Mouse (Mus musculus) lung, postnatal 10 days (tissue): Measurements from ENCODE around the gene Gm21972.

Experiments
- DNase-seq: peaks from one replicate; pipeline ENCODE4 v3.0.0; 2021

The Gm21972 gene

DNA sequence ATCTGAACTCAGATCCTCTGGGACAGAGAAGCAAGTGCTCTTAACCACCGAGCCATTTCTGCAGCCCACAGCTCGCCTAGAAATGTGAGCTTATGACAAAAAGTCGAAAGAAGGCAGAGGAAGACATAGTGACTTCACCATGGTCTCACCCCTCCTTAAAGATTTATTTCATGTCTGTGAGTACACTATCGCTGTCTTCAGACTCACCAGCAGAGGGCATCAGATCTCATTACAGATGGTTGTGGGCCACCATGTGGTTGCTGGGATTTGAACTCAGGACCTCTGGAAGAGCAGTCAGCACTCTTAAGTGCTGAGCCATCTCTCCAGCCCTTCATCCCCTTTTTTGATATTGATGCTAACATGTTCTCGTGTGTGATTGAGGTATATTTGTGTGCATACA lies 41.2 kb downstream of the Gm21972 start:
- no peak for DNase-seq

DNA sequence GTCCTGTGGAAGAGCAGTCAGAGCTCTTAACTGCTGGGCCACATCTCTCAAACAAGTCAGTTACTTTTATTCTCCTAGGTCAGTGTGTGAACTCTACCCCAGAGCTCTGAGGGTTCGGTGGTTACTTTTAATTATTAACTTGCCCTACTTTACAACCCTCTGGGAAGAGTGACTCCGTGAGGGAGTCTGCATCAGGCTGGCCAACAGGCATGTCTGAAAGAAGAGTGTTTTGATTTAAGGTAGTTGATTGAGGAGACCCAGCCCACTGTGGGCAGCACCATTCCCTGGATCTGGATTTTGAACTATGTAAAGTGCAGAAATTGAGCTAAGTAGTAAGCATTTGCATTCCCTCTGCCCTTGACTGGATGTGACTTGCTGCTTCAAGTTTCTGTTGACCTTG lies 42.6 kb downstream of the Gm21972 start:
- DNase-seq: no peak

DNA sequence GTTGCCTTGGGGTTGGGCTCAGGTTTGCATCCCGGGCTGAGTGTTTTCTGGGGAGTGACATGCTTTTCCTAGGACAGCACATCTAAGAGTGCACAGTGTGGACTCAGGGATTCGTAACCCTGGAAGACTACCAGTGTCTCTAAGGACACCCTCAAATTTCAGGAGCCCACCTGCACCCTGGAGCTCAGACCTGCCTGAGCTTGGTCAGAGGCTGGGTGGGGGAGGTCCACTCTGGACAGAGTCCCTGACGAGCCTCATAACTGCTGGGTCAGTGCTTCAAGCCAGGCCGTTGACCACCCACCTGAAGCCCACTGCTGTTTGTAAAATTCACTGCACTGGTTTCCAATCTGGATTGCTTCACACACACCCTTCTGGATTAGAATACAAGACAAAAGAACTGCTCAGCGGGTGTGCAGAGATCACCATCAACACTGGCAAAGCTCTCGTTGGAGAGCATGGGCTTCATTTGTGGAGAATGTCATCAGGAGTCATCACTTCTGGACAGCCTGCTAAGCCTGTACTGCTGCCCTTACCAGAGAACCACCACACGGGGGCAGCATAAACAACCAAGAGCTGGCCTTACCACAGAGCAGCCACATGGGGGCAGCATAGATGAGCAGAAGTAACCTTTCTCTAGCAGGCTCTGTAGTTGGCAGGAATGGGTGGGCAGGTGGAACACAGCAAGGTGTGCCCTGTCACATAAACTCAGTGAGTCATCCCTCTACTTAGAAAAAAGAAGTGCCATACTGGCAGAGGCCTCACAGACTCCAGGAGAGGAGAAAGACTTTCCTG lies 45.2 kb downstream of the Gm21972 start:
- peak; percentile 82 for DNase-seq

DNA sequence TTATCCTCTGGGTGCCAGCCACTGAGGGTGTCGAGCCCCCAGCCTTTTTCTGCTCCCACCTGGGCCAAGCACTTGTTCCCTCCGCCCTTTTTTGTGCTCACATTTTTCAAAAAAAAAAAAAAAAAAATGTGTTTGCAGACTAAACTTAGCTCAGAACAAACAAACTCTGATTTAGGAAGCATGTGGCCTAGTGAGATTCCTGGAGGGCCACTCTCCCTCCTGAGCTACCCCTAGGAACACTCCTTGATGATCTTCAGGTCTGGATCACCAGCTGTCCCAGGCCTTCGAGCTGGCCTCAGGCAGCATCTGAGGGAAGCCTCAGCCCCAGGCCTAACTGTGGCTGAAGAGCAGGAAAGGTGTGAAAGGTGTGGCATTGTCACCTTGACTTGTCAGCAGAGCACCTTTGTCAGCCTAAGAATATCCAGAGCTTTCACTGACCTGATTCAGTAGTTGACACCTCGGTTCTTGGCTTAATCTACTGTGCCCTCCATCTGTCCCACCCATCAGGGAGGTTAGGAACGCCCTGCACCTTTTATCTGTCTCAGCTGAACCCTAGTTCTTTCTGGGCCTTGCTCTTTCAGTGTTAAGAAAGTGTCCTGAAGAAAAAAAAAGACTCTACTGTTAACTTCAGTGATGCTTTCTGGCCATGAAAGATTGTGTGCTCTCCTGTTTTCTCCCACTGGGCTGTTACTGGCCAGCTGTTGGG lies 48.7 kb downstream of the Gm21972 start:
- no peak for DNase-seq

DNA sequence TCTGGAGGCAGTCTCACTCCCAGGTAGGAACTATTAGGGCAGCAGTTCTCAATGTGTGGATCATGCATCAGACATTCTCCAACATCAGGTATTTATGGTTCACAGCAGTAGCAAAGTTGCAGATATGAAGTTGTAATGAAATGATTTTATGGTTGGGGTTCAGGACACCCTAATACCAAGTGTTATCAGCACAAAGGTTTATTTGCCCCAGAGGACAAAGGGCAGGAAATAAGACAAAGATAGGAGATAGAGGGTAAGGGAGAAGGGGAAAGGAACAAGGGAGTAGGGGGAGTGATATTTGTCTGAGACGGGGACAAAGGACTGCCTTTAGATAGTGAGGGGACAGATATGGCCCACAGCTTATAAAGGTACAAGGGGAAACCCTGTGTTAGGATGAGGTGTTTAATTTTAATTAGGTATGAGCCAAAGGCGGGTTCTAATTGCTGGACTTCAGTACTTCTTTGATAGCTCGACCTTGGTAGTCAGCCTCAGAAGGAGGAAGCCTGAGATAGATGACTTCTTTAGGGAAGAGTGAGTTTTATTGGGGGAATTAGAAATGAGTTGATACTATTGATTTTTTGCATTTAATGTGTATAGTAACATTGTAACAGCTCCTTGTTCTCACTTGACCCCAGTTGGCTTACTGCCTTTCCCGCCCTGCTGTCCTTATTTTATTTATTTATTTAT lies 50.3 kb downstream of the Gm21972 start:
- no peak for DNase-seq

DNA sequence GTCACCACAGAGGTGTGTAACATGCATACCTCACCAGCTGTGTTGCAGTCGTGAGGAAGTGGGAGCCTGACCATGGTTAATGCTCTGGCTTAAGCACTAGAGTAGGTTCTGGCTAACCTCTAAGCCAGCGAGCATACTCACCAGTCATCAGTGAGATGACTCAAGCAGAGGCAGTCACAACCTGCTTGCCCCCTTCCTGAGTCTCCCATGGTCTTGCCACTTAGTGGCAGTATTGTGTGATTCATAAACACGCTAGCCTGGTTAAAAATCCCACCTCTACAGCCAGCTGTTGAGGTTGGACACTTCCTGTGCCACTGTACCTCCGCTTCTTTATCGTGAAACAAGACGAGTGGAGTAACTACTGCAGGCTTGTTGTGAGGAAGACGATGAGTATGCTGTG lies 53.3 kb downstream of the Gm21972 start:
- DNase-seq: no peak

DNA sequence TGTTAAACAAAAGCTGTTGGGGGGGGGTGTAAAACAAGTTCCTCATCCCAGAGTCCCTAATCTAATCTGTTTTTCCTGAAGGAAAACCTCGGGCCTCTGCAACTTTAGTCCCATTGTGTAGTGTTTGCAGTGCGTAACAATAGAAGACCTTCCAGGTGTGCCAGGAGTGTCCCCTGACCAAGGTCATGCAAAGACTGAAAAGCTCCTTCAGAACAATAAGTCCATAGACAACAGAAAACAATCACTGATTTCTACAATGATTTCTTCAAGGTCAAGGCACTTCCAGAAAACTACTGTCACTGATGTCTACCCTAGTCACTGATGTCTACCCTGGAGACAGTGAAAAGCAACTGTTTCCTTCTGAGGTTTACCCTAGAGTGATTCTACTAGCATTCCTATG lies 54.4 kb downstream of the Gm21972 start:
- no peak for DNase-seq

DNA sequence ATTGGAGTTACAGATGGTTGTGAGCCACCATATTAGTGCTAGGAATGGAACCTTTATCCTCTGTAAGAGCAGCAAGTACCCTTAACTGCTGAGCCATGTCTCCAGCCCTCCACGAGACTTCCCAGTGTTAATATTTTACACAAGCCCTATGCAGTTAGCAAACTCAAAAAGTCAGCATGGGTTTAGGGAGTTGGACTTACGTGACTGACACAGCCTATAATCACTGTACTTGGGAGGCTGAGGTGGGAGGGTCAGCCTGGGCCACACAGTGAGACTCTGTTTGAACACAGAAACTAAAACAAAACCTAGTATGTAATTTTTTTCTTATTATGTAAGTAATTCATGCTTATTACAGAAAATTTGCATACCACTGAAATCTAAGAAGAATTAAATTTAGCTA lies 54.8 kb downstream of the Gm21972 start:
- no peak for DNase-seq

DNA sequence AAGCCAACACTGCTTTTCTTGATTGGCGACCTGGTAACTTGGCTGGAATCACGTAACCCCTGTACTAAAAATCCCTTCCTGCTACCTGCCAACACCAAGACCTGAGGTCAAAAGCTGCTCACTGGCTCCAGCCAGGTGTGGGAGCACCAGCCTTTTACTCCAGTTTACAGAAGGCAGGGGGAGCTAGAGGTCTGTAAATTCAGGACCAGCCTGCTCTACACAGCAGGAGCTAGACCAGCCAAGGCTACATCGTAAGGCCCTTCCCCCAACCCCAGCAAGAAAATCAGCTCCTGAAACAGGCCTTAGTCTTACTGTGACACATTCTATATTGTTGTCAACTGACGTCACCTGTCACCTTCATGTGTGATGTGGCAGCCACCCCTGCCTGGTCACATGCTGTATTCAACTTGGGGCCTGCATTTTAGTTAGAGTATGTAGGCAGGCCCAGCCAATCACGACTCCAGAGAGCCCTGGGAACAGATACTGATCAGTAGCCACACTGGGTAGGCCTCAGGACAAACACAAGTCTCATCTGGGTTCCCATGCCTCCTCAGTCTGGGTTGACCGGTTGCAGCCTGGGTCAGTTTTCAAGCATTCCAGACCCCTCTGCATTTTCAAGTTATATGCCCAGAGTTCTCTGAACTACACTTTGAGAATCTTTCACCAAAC lies 55.7 kb downstream of the Gm21972 start:
- no peak for DNase-seq

DNA sequence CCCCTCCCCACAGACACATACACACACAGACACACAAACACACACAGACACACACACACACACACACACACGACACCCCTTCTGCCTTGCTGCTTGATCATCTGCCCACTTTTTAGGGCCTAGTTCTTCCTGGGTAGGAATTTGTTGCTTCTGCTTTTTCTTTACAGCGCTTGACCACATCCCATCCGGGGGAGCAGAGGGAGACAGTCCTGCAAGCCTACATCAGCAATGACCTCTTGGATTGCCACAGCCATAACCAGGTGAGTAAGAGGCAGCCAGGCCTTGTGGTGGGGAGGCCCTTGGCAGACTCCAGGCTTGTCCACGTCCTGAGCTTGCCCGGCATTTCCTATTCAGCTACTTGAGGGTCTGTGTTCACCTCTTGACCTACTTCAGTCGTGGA lies 57.4 kb downstream of the Gm21972 start:
- no peak for DNase-seq

DNA sequence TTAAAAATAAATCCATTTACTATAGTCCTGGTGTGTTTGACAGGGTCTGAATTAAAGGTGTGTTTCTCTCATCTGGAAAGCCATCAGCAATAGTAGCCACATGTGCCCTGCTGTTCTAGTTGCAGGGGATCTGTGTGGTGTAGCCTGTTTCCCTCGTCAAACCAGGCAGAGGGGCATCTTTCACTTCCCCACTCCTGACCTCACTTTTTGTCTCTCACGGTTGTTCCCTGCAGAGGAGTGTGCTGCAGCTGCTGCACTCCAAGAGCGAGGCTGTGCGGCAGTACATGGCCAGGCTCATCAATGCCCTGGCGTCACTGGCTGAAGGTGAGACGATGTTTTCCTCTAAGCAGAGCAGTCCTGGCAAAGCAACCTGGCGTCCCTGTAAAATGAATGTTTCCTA lies 60.6 kb downstream of the Gm21972 start:
- DNase-seq: no peak

DNA sequence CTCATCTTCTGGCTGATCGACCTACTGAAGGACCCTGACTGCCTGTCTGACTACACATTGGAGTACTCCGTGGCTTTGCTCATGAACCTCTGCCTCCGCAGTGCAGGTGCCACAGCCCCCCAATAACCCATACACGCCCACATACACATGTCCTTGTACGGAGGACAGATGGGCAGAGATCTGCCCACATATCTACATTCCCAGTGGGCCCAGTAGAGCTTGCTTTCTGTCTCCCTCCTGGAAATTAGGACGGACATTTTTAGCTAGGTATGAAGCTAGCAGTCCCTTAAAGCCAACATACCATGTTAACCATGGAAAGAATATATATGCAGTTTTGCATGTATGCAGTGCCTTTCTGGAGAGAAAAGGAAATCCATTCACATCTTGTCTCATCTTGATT lies 64.8 kb downstream of the Gm21972 start:
- no peak for DNase-seq

DNA sequence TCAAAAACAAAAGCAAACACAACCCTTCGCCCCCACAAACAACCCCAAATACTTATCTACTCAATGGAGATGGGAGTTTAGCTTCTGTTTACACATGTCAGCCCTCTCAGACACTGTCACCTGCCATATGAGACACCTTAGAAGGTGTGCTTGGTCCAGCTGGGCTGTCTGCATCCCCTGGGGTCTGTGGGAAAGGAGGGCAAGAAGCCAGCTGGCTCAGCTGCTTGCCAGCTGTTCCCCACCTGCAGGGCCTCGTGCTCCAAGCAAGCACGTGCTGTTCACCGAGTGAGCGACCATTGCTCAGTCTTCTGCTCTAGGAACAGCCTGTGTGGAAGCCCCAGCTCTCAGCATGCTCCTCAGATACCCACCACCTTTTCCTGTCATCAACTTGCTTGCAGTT lies 65.6 kb downstream of the Gm21972 start:
- no peak for DNase-seq

DNA sequence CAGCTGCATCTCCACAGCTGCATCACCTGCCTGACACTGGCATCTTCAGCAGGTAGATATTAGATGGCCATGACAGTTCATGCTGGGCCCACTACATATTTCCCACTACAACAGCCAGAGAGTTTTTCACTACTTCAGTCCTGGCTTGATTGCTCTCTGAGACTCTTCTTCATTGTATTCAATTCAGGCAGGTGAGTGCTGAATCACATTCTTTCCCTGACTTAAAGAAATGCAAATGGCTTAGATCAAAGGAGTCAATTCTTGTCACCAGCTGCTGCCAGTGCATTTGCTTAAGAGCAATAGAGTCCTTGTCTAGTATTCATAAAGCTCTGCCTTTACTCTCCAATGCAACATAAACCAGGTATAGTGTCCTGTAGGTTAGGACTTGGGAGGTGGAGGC lies 67.9 kb downstream of the Gm21972 start:
- no peak for DNase-seq

DNA sequence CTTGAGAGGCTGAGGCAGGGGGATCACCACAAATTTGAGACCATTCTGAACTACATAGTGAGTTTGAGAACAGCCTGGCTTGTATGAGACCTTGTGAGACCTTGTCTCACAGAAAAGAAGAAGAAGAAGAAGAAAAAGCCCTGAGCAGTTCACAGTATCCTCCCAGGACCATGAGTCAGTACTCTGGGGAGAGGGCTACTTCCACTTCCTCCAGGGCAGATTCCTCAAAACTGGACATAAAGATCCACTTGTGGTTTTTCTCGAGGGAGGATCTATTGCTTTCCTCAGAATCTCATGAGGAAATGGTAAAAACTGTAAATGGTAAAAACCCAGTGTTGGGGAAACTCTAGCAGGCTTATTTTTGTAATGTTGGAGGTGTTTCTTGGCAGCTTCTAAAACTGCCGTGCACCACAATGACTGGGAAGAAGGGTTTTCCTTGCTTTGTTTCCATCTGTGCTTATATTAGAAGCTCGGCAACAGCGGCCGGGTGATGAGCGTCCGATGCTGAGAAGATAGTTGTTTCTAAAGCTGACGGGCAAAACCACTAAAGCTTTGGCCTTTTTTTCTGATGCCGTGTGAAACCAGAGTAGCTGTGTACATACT lies 69.3 kb downstream of the Gm21972 start:
- DNase-seq: no peak

DNA sequence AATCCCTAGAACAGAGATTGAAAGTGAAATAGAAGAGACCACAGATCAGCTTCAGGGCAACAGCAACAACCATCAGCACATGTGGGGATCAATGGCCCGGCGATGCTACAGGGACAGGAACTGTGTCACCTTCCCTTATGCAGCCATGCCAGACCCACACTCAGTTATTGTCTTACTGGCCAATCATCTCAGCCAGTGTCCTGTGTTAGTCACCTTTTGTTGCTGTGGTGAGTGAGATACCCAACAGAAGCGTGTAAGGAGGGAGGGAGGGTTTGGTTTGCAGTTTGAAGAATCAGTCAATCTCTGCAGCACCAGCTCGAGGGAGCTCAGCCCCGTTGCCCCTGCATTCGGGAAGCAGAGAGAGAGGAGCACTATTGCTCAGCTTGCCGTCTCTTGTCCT lies 77.2 kb downstream of the Gm21972 start:
- DNase-seq: no peak

DNA sequence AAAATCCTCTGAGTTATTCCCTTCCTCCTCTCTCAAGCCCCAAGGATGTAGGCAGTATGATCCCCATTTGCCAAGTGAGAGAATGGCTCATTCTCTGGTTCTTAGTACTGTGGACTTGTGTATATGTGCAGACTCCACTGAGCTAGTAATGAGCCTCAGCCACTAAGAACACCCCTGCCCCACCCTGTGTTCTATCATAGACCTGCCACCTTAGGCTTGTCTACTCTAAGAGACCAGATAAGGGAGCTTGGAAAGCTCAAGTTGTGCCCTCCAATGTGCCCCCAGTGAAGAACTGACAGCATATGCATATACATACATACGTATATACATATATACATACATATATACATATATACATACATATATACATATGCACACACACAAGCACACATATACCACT lies 78.1 kb downstream of the Gm21972 start:
- no peak for DNase-seq
